Mouse (Mus musculus) myocyte (in vitro differentiated cells): Measurements from ENCODE around the gene Sox6.

Source experiments
- MYOD1 ChIP-seq, 3 experiments: IDR thresholded peaks; one replicate each; pipeline ENCODE4 v1.6.1; 2011; ENCODE audit warnings: control low read depth in 2 of 3, low read depth in 2 of 3, mild to moderate bottlenecking in 2 of 3, moderate library complexity in 1 of 3; ENCODE audit not compliant: insufficient read length in 2 of 3, control insufficient read depth in 1 of 3
- MYOG ChIP-seq, 3 experiments: IDR thresholded peaks; one replicate each; pipeline ENCODE4 v1.6.1; 2011; ENCODE audit warnings: control low read depth in 2 of 3, low read depth in 2 of 3, mild to moderate bottlenecking in 2 of 3; ENCODE audit not compliant: insufficient read length in 2 of 3, control insufficient read depth in 1 of 3, insufficient read depth in 1 of 3
- POLR2A ChIP-seq: IDR thresholded peaks from one replicate; pipeline ENCODE4 v1.6.1; 2011; ENCODE audit warnings: low read depth, mild to moderate bottlenecking, control low read depth, moderate library complexity; ENCODE audit not compliant: insufficient read length
- USF1 ChIP-seq: IDR thresholded peaks from one replicate; pipeline ENCODE4 v1.6.1; 2011; ENCODE audit warnings: low read depth, mild to moderate bottlenecking, control low read depth, moderate library complexity

DNA sequence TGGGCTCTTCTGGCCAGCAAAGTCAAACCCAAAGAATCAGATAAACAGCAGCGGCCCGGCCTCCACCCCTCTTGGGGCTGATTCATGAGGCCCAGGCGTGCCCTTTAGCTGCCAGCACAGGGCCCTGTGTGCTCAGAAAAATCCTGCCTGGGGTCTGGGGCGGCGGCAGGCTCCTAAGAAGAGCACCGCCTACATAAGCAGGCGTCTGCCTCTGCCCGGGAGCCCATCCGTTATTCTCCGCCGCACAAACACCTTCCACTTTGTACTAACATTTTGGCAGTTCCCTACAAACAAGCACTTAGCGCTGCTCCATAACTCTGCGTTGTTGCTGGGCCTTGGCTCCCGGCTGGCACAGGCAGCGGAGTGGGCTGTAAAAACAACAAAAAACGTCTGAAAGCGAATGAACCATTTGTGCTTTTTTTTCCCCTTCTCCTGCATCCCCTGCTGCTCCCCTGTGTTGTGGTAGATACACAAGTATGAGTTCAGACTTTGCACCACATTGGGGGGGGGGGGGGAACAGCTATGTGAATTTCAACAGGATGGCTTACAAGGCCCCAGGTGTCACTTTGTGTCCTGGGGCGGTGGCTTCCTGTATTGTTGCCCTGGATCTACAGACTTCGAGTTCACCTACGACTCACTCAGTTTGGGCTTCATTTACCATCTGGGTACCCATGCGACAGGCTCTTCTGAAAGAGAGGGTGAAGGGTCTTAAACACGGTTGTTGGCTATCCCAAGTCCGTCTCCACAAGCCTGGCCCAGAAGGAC, 588.0 kb downstream of the Sox6 start:
- no peak for TF ChIP-seq USF1
- no peak for TF ChIP-seq POLR2A
- TF ChIP-seq MYOG (IDR thresholded peaks at IDR 0.05; ENCODE audit: control insufficient read depth in 1 of 3, insufficient read depth in 1 of 3, insufficient read length in 2 of 3, low read depth in 2 of 3): no peak
- no peak for TF ChIP-seq MYOD1 (IDR thresholded peaks at IDR 0.05; ENCODE audit: control insufficient read depth in 1 of 3, insufficient read length in 2 of 3, low read depth in 2 of 3)
